Mouse (Mus musculus): ENCODE measurements around the gene Gm38119.
A peak's percentile ranks its signal among the peaks of the same experiment; 100 is the strongest.

Gene Gm38119

GRCm38 (mm10) chr3:92738996-92739395 lies at the start of gene Gm38119:
Gene Gm38119, minus strand, starts transcription at chr3:92739096.
- no peak for DNase-seq (ENCODE audit: low spot score in 2 of 2)

- DNase-seq (ENCODE audit: low spot score in 2 of 2) = no peak
Measured at GRCm38 (mm10) chr3:92778799-92779198, 39.9 kb upstream of the Gm38119 start, which contains the start of gene Lce1i. Gene Lce1i, minus strand, starts transcription at chr3:92778899.

- no peak for DNase-seq (ENCODE audit: low spot score in 2 of 2)
Measured at GRCm38 (mm10) chr3:92771573-92771972, 32.7 kb upstream of the Gm38119 start.

GRCm38 (mm10) chr3:92764965-92765364 lies 26.1 kb upstream of the Gm38119 start, which contains the start of gene Lce1h:
Gene Lce1h, minus strand, starts transcription at chr3:92765065.
- no peak for DNase-seq (ENCODE audit: low spot score in 2 of 2)

GRCm38 (mm10) chr3:92753197-92753596 lies 14.3 kb upstream of the Gm38119 start:
- DNase-seq (ENCODE audit: low spot score in 2 of 2) = no peak

- no peak for DNase-seq (ENCODE audit: low spot score in 2 of 2)
Measured at GRCm38 (mm10) chr3:92752238-92752637, 13.3 kb upstream of the Gm38119 start, which contains the start of gene Lce1g. Gene Lce1g, minus strand, starts transcription at chr3:92752338.

- no peak for DNase-seq (ENCODE audit: low spot score in 2 of 2)
Measured at GRCm38 (mm10) chr3:92722631-92723030, 16.3 kb downstream of the Gm38119 start.

GRCm38 (mm10) chr3:92720250-92720649 lies 18.6 kb downstream of the Gm38119 start, which contains the start of gene Lce1f:
Gene Lce1f, minus strand, starts transcription at chr3:92720350.
- DNase-seq (ENCODE audit: low spot score in 2 of 2) = no peak

- no peak for DNase-seq (ENCODE audit: low spot score in 2 of 2)
Measured at GRCm38 (mm10) chr3:92715122-92715521, 23.8 kb downstream of the Gm38119 start.

- no peak for DNase-seq (ENCODE audit: low spot score in 2 of 2)
Measured at GRCm38 (mm10) chr3:92708974-92709373, 29.9 kb downstream of the Gm38119 start, which contains the start of gene Lce1e. Gene Lce1e, minus strand, starts transcription at chr3:92709074.

- DNase-seq (ENCODE audit: low spot score in 2 of 2) = no peak
Measured at GRCm38 (mm10) chr3:92694613-92695012, 44.3 kb downstream of the Gm38119 start.

- DNase-seq (ENCODE audit: low spot score in 2 of 2) = no peak
Measured at GRCm38 (mm10) chr3:92691688-92692087, 47.2 kb downstream of the Gm38119 start.

GRCm38 (mm10) chr3:92689154-92689553 lies 49.7 kb downstream of the Gm38119 start:
- peak; percentile 8 to 25 for DNase-seq (ENCODE audit: low spot score in 2 of 2)

Data from spleen, postnatal 36 days (tissue).